Mouse (Mus musculus) liver, embryonic 15.5 days (tissue): ENCODE data around the gene Ptch2. TPM values are rescaled to one million over a fixed set of nuclear protein-coding genes. Genes with fewer than 3 reads are reported as not detected.

Experiments used
- ATAC-seq: fragments of 200-750 bp; cut with Nextera tagmentation; 2 replicates; pipeline ENCODE4 v1.8.0; 2017; ENCODE audit warnings: moderate number of reproducible peaks, mild to moderate bottlenecking, moderate library complexity; ENCODE audit not compliant: insufficient read depth
- H3K27ac ChIP-seq: fragments of 300-500 bp; sonication (generic); replicated peaks from 2 replicates; pipeline ENCODE4 v1.5.1; 2015; ENCODE audit warnings: mild to moderate bottlenecking, inconsistent platforms
- H3K27me3 ChIP-seq: fragments of 300-500 bp; sonication (generic); 2 replicates; pipeline ENCODE4 v1.6.1; 2015; ENCODE audit warnings: mild to moderate bottlenecking, inconsistent platforms
- H3K36me3 ChIP-seq: fragments of 300-500 bp; sonication (generic); replicated peaks from 2 replicates; pipeline ENCODE4 v1.6.1; 2015; ENCODE audit warnings: moderate library complexity, mild to moderate bottlenecking, inconsistent platforms
- H3K4me1 ChIP-seq: fragments of 300-500 bp; sonication (generic); replicated peaks from 2 replicates; pipeline ENCODE4 v1.6.1; 2015; ENCODE audit warnings: inconsistent platforms
- H3K4me2 ChIP-seq: fragments of 300-500 bp; sonication (generic); 2 replicates; pipeline ENCODE4 v1.6.1; 2015; ENCODE audit warnings: moderate library complexity, mild to moderate bottlenecking, inconsistent platforms
- H3K4me3 ChIP-seq: fragments of 300-500 bp; sonication (generic); replicated peaks from 2 replicates; pipeline ENCODE4 v1.5.1; 2015; ENCODE audit warnings: mild to moderate bottlenecking, inconsistent platforms
- H3K9ac ChIP-seq: fragments of 300-500 bp; sonication (generic); 2 replicates; pipeline ENCODE4 v1.6.1; 2015; ENCODE audit warnings: moderate library complexity, mild to moderate bottlenecking, inconsistent platforms
- H3K9me3 ChIP-seq: fragments of 300-500 bp; sonication (generic); replicated peaks from 2 replicates; pipeline ENCODE4 v1.6.1; 2016; ENCODE audit warnings: inconsistent platforms
- WGBS: fragments of 180-500 bp; shearing (Covaris S2); methylation state at CpG from one replicate; pipeline ENCODE4 v1.1.7; 2015; ENCODE audit warnings: mixed read lengths; ENCODE audit not compliant: insufficient replicate concordance; 5-methylcytosine and 5-hydroxymethylcytosine counted together
- polyA plus RNA-seq: library from polyadenylated mRNA; unstranded; fragments of >200 nt; fragmentation: Nextera tagmentation; extraction: Ambion mirVana; gene quantifications from 2 replicates; pipeline ENCODE4 v1.2.1, GENCODE M21; 2015

The Ptch2 gene
- polyA plus RNA-seq, result 0.56 and 0.66 TPM in 2 replicates

DNA sequence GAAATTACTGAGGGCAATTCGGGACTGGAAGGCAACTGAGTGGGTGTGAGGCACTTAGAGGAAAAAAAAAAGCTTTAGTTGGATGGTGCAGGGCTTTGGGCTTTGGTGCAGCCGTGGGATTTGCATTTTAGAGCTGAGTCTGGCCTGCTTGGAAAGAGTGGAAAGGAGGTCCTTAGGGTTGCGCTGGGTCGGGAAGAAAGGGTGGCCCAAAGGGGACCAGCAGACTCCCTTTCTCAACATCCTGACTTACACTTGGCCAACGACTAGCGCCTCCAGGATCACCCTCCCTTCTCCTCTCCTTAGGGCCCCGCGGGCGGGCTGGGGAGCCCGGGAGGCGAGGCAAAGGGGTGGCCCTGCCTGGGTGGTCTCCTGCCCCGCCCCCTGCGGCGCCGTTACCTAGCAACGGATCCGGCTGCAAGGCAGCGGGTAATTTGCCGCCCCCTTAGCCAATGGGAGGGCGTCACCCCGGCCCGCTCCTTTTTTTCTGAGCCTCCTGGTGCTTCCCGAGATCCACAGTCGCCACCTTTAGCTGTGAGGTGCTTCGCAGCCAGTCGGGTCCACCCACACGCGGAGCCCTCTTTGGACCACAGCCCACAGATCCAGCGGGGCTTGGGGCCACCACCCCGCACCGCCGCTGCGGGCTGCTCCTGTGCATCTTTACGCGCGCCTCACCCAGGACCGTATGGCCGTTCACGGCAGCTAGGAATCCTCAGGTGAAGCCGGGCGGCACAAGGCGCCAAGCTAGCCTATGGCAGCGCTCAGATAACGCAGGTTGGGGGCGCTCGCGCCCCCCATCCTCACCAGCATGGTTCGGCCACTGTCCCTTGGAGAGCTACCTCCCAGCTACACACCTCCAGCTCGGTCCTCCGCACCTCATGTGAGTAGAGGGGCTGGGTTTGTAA is at the start of gene Ptch2:
Gene Ptch2, plus strand, starts transcription at position 525 of the 902 bp plus-strand sequence.
- Histone ChIP-seq H3K4me3 (peak within 1 kb of the TSS; percentile 47), H3K9ac (no peak within 1 kb of the TSS), H3K4me2 (peak within 1 kb of the TSS; percentile 67), H3K27me3 (peaks cover 55% of the 10 kb centered on the region), H3K4me1 (peaks cover 20% of the 10 kb centered on the region), H3K9me3 (no peaks in the 10 kb centered on the region), H3K27ac (0 out of 2 replicates have a peak within 1 kb of the TSS, but pooled peaks have one; percentile 8), H3K36me3 (no peaks in the 10 kb centered on the region)
- WGBS, result 2% methylated on average over 50 of the region's 50 CpGs
- ATAC-seq, result peak; percentile 44

DNA sequence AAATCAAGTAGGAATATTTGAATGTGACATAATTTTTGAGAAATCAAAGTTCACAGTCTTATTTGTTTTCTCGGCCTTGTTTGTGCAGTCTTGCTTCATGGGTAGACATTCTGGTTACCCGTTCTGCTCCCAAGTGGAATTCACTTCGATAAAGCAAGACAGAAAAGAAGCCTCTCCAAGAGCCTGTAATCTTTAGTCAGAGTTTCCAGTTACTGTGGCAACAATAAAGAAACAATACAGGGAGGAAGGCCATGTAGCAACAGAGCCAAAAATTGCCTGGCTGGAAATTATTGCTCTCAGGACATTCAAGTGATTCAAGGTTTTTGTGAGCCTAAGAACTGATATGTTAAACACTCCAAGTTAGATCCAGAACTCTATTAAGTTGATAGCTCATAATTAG is 47.0 kb upstream of the Ptch2 start:
- 76% methylated on average over 3 of the region's 3 CpGs for WGBS
- Histone ChIP-seq H3K9me3 (no peaks in the 10 kb centered on the region), H3K9ac (no peak overlapping the region), H3K36me3 (peaks cover 32% of the 10 kb centered on the region), H3K27me3 (no peaks in the 10 kb centered on the region), H3K4me2 (no peak overlapping the region), H3K27ac (no peak overlapping the region), H3K4me3 (no peak overlapping the region), H3K4me1 (no peaks in the 10 kb centered on the region)
- ATAC-seq, result no peak

DNA sequence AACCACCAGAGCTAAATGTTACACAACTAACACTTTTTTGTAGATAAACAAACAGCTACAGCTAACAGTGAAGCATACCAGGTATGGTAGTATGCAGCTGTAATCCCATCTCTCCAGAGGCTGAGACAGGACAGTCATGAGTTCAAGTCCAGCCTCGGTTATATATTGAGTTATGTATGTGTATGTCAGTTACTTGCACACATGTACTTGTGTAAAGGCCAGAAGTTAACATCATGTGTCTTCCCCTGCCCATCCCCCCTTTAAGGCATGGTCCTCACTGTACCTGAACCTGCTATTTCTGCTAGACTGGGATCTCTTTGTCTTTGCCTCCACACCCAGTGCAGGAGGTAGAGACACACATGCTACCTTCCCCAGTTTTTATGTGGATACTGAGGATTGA is 46.4 kb upstream of the Ptch2 start:
- Histone ChIP-seq H3K36me3 (peaks cover 31% of the 10 kb centered on the region), H3K27ac (no peak overlapping the region), H3K27me3 (no peaks in the 10 kb centered on the region), H3K9ac (no peak overlapping the region), H3K4me2 (no peak overlapping the region), H3K4me3 (no peak overlapping the region), H3K9me3 (no peaks in the 10 kb centered on the region), H3K4me1 (no peaks in the 10 kb centered on the region)
- WGBS, result 75% methylated on average over 1 of the region's 1 CpGs
- ATAC-seq, result no peak

DNA sequence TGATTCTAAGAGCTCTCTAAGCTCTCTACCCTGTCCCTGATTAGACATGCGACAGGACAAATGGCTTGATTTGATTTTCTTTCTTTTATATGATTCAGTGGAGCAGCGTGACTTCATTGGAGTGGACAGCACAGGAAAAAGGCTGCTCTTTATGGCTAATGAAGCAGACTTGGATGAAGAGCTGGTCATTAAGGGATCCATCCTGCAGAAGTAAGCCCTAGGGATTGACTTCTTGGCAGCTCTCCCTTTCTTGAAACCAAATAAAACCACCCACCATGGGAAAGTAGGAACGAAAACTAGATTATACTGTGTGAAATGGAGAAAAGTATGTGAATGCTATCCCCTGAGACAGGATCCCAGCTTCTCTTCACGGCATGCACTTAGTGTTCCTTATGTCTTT is 43.2 kb upstream of the Ptch2 start:
- Histone ChIP-seq H3K36me3 (peaks cover 23% of the 10 kb centered on the region), H3K9me3 (no peaks in the 10 kb centered on the region), H3K27ac (0 out of 2 replicates have a peak overlapping the region, but pooled peaks have one; percentile 12), H3K4me3 (no peak overlapping the region), H3K4me2 (no peak overlapping the region), H3K27me3 (no peaks in the 10 kb centered on the region), H3K4me1 (peaks cover 27% of the 10 kb centered on the region), H3K9ac (no peak overlapping the region)
- WGBS, result 86% methylated on average over 4 of the region's 4 CpGs
- no peak for ATAC-seq

DNA sequence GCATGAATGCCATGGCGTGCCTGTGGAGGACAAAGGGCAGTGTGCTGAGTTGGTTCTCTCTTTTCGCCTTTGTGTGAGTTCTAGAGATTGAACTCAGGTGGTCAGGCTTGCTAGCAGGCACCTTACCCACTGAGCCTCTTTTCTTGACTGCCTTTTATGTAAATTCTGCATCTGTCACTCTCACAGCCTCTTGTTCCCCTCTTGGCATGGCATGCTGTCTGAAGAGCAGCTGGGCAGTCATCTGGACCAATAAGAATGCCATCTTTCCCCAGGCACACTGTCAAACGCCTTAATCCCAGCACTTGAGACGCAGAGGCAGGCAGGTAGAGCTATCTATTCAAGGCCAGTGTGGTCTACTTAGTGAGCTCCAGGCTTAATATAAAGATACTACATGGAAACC is 41.9 kb upstream of the Ptch2 start:
- 0 out of 2 replicates have a peak overlapping the region, but pooled peaks have one; percentile 4 for H3K27ac ChIP-seq
- H3K9me3 ChIP-seq, result no peaks in the 10 kb centered on the region
- WGBS, result 88% methylated on average over 4 of the region's 4 CpGs

DNA sequence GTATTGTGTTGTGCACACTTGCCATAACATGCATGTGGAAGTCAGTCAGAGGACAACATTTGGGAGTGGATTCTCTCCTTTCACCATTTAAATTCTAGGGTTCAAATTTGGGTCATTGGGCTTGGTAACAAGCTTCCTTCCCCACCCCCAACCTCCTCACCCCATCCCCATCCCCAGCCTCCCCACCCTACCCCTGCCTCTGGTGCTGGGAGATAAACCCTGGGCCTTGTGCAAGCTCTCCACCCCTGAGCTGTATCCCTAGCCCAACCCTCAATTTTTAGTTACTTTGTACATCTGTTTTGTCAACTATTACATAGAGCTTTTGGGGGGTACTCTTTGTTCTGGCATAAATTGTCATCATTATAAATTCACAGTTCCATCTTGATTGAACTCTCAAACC is 39.8 kb upstream of the Ptch2 start:
- Histone ChIP-seq H3K4me2 (peak overlapping the region; percentile 54), H3K4me3 (peak overlapping the region; percentile 11; the same call in 1 of the 2 replicates), H3K36me3 (peaks cover 17% of the 10 kb centered on the region; the same call in 1 of the 2 replicates), H3K27me3 (no peaks in the 10 kb centered on the region), H3K9me3 (no peaks in the 10 kb centered on the region), H3K9ac (peak overlapping the region; percentile 53), H3K4me1 (peaks cover 46% of the 10 kb centered on the region), H3K27ac (peak overlapping the region; percentile 90)
- peak; percentile 100 for ATAC-seq

More for the DNA sequence above, 41.9 kb upstream of the Ptch2 start:
- H3K4me3 ChIP-seq, result no peak overlapping the region
- no peaks in the 10 kb centered on the region for H3K27me3 ChIP-seq
- no peak overlapping the region for H3K9ac ChIP-seq
- H3K36me3 ChIP-seq, result peaks cover 21% of the 10 kb centered on the region
- H3K4me2 ChIP-seq, result no peak overlapping the region
- ATAC-seq, result no peak
- H3K4me1 ChIP-seq, result peaks cover 40% of the 10 kb centered on the region

DNA sequence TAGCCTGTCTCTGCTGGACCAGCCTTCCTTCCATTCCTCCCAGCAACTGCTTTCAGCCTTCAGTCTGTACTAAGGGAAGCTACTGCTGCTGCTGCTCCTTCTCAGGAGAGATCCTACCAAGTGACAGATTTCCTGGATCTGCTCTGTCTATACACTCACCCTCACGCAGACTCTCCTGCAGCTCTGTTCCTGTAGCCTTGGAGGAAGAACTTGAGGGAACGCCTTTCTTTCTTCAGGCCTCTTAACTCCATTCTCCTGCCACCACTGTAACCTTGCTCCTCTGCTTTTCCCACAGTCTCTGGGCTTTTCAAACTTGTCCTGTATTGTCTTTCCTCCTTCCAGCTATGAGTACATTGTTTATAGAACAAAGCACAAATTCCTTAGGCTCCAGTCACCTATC is 39.4 kb upstream of the Ptch2 start:
- WGBS, result 56% methylated on average over 2 of the region's 2 CpGs
- Histone ChIP-seq H3K27me3 (no peaks in the 10 kb centered on the region), H3K4me2 (peak overlapping the region; percentile 54), H3K36me3 (peaks cover 19% of the 10 kb centered on the region), H3K9me3 (no peaks in the 10 kb centered on the region), H3K4me3 (peak overlapping the region; percentile 11; the same call in 1 of the 2 replicates), H3K27ac (peak overlapping the region; percentile 90), H3K4me1 (peaks cover 46% of the 10 kb centered on the region), H3K9ac (peak overlapping the region; percentile 53)
- peak; percentile 69 for ATAC-seq

DNA sequence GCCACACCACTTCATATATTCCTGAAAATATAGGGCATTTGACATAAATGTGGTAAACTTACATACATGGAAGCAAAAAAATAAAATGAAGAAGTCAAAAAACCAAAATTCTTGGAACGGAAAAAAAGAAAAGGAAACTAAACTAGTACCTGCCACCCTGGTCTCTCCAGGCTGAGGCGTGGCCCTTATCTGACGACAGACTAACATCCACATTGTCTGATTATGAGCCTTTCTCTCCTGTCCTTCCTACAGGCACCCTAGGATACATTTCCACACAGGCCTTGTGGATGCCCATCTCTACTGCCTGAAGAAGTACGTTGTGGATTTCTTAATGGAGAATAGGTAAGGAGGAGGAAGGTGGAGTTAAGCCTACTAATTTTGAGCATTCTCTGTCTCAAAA is 37.4 kb upstream of the Ptch2 start:
- 39% methylated on average over 4 of the region's 4 CpGs for WGBS
- Histone ChIP-seq H3K4me2 (peak overlapping the region; percentile 36), H3K27ac (peak overlapping the region; percentile 35)

DNA sequence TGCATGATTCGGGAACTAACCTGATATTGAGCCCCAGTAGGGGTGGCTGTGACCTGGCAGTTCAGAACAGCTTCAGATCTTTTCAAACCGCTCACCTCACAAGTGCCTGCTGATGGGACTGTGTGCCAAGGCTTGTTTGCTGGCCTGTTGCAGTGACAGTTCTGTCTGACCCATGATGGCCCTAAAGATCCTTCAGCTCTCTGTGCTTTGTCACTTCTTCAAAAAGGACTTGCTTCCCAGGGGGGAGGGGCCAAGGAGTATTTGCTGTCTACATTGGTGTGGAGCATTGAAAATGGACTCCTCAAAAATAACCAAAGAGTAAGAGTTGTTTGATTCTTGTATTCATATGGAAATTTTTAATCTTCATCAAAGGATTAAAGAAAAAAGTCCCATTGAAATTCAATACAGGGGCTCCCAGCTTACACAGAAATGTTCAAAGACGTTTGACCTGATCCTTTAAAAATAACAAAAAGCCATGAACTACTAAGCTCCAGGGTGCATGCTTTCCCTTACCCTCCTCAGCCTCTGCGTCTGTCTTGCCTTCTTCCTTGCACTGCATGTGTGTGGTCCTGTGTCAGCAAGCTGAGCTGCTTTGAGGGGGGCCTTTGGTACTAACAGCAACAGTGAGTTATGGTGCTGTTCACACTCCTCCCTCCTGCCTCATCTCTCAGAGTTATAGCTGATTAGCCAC is 33.0 kb upstream of the Ptch2 start:
- H3K36me3 ChIP-seq, result peaks cover 43% of the 10 kb centered on the region
- H3K4me1 ChIP-seq, result peaks cover 17% of the 10 kb centered on the region
- no peaks in the 10 kb centered on the region for H3K9me3 ChIP-seq
- H3K27ac ChIP-seq, result no peak overlapping the region
- H3K4me2 ChIP-seq, result no peak overlapping the region
- no peaks in the 10 kb centered on the region for H3K27me3 ChIP-seq
- H3K4me3 ChIP-seq, result no peak overlapping the region
- 80% methylated on average over 4 of the region's 4 CpGs for WGBS
- no peak overlapping the region for H3K9ac ChIP-seq
- no peak for ATAC-seq

More for the DNA sequence above, 37.4 kb upstream of the Ptch2 start:
- Histone ChIP-seq H3K9me3 (no peaks in the 10 kb centered on the region), H3K27me3 (no peaks in the 10 kb centered on the region), H3K36me3 (peaks cover 28% of the 10 kb centered on the region), H3K9ac (peak overlapping the region; percentile 4; the same call in 1 of the 2 replicates), H3K4me3 (no peak overlapping the region), H3K4me1 (peaks cover 46% of the 10 kb centered on the region)
- peak; percentile 45; the same call in 1 of the 2 replicates for ATAC-seq

DNA sequence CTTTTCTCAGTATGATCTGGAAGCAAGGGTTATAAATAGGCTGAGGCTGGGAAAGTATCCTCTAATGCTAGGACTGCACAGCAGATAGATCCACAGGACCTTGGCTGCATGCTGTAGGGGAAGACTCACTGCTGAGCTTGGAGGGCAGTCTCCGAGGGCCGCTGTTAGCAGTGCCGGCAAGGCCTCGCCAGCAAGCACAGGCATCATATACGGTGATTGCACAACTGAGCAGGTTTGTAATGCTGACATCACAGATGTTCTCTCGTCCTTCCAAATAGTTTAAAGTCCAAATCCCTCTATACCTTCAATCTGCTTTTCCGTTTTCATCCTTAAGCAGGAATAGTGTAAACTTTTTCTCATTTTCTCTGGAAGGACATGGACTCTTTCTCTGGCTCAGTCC is 27.8 kb upstream of the Ptch2 start:
- no peak for ATAC-seq
- H3K36me3 ChIP-seq, result peaks cover 73% of the 10 kb centered on the region
- H3K4me1 ChIP-seq, result peaks cover 11% of the 10 kb centered on the region
- no peak overlapping the region for H3K4me3 ChIP-seq
- 78% methylated on average over 7 of the region's 7 CpGs for WGBS
- no peak overlapping the region for H3K9ac ChIP-seq
- no peak overlapping the region for H3K27ac ChIP-seq
- H3K9me3 ChIP-seq, result no peaks in the 10 kb centered on the region
- H3K27me3 ChIP-seq, result no peaks in the 10 kb centered on the region
- no peak overlapping the region for H3K4me2 ChIP-seq

DNA sequence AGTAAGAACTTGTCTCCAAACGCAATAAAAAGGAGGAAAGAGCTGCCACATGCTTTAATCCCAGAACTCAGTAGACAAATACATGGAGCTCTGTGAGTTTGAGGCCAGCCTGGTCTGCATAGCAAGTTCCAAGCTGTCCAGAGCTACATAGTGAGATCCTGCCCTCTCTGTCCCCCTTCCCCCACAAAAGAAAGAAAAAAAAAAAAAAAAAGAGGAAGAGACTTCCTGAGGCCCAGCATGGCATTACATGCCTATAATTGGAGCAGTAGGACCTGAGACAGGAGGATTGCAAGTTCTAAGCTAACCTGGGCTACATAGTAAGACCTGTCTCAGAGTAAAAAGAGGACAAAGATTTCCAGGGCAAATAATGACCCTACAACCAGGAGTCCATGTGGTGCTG is 26.2 kb upstream of the Ptch2 start:
- no peak overlapping the region; the same call in 1 of the 2 replicates for H3K27ac ChIP-seq
- peaks cover 72% of the 10 kb centered on the region for H3K36me3 ChIP-seq
- 65% methylated on average over 1 of the region's 1 CpGs for WGBS

More for the DNA sequence above, 26.2 kb upstream of the Ptch2 start:
- Histone ChIP-seq H3K9me3 (no peaks in the 10 kb centered on the region), H3K4me3 (no peak overlapping the region), H3K4me1 (peaks cover 11% of the 10 kb centered on the region), H3K4me2 (no peak overlapping the region), H3K9ac (no peak overlapping the region), H3K27me3 (no peaks in the 10 kb centered on the region)
- ATAC-seq, result no peak
